Mouse (Mus musculus) heart, embryonic 14.5 days (tissue): Measurements from ENCODE around the gene Tecpr1. TPM values are rescaled to one million over a fixed set of nuclear protein-coding genes. Genes with fewer than 3 reads are reported as not detected.

Experiments
- ATAC-seq: fragments of 200-750 bp; cut with Nextera tagmentation; 2 replicates; pipeline ENCODE4 v1.8.0; 2017; ENCODE audit warnings: low read depth, moderate TSS enrichment; ENCODE audit not compliant: insufficient number of reproducible peaks, insufficient read depth, low FRiP score
- H3K27ac ChIP-seq, 2 experiments: fragments of 200-500 bp in 1 of 2; fragments of 300-500 bp in 1 of 2; sonication (generic) in 1 of 2; replicated peaks in 1 of 2; 2 replicates each; pipeline ENCODE4 v1.5.1; 2012 to 2014; ENCODE audit warnings: low read depth in 2 of 2, low read length in 2 of 2, control low read depth in 1 of 2, mild to moderate bottlenecking in 1 of 2, mixed read lengths in 1 of 2; ENCODE audit not compliant: control insufficient read depth in 1 of 2, insufficient read depth in 1 of 2
- H3K27me3 ChIP-seq: fragments of 300-500 bp; sonication (generic); 2 replicates; pipeline ENCODE4 v1.6.1; 2014; ENCODE audit warnings: mild to moderate bottlenecking, low read length, control low read depth; ENCODE audit not compliant: control insufficient read depth, insufficient read depth
- H3K36me3 ChIP-seq: fragments of 300-500 bp; sonication (generic); 2 replicates; pipeline ENCODE4 v1.6.1; 2014; ENCODE audit warnings: mild to moderate bottlenecking, control low read depth, low read length, mixed read lengths; ENCODE audit not compliant: control insufficient read depth, insufficient read depth
- H3K4me1 ChIP-seq, 2 experiments: fragments of 200-500 bp in 1 of 2; fragments of 300-500 bp in 1 of 2; sonication (generic) in 1 of 2; 2 replicates each; pipeline ENCODE4 v1.6.1; 2012 to 2014; ENCODE audit warnings: low read length in 2 of 2, control low read depth in 1 of 2, mixed read lengths in 1 of 2; ENCODE audit not compliant: control insufficient read depth in 2 of 2, insufficient read depth in 2 of 2
- H3K4me2 ChIP-seq: fragments of 300-500 bp; sonication (generic); 2 replicates; pipeline ENCODE4 v1.6.1; 2014; ENCODE audit warnings: mild to moderate bottlenecking, low read length
- H3K4me3 ChIP-seq, 2 experiments: fragments of 200-500 bp in 1 of 2; fragments of 300-500 bp in 1 of 2; sonication (generic) in 1 of 2; 2 replicates each; pipeline ENCODE4 v1.5.1; 2012 to 2014; ENCODE audit warnings: low read length in 2 of 2, mild to moderate bottlenecking in 2 of 2, control low read depth in 1 of 2, low read depth in 1 of 2, moderate library complexity in 1 of 2; ENCODE audit not compliant: control insufficient read depth in 1 of 2, insufficient read depth in 1 of 2
- H3K9ac ChIP-seq: fragments of 300-500 bp; sonication (generic); 2 replicates; pipeline ENCODE4 v1.6.1; 2014; ENCODE audit warnings: mild to moderate bottlenecking, low read length
- H3K9me3 ChIP-seq: fragments of 300-500 bp; sonication (generic); 2 replicates; pipeline ENCODE4 v1.6.1; 2016; ENCODE audit warnings: low read length, control low read depth; ENCODE audit not compliant: control insufficient read depth
- WGBS: fragments of 180-500 bp; shearing (Covaris S2); extraction: QIAGEN DNeasy Blood & Tissue Kit; methylation state at CpG from one replicate; pipeline ENCODE4 v1.1.7; 2014; 5-methylcytosine and 5-hydroxymethylcytosine counted together
- polyA plus RNA-seq: library from polyadenylated mRNA; unstranded; fragments of >200 nt; fragmentation: Nextera tagmentation; extraction: Ambion mirVana; gene quantifications from 2 replicates; pipeline ENCODE4 v1.2.1, GENCODE M21; 2014

The Tecpr1 gene
- polyA plus RNA-seq, 1 experiment from 2014 or later, result 14.4 TPM

- ATAC-seq, result no peak
- peaks cover 22 to 23% of the 10 kb centered on the region in 2 experiments for H3K4me1 ChIP-seq
Measured at GRCm38 (mm10) chr5:144253212-144253611, 29.8 kb upstream of the Tecpr1 start.

GRCm38 (mm10) chr5:144251876-144252577, 28.6 kb upstream of the Tecpr1 start:
- WGBS, result 86% methylated on average over 13 of the region's 13 CpGs
- Histone ChIP-seq H3K9me3 (no peaks in the 10 kb centered on the region), H3K9ac (no peak overlapping the region), H3K36me3 (peaks cover 2% of the 10 kb centered on the region; the same call in 1 of the 2 replicates), H3K4me2 (no peak overlapping the region), H3K27ac (no peak overlapping the region), H3K4me3 (no peak overlapping the region), H3K27me3 (no peaks in the 10 kb centered on the region), H3K4me1 (peaks cover 11 to 16% of the 10 kb centered on the region in 2 experiments)
- no peak for ATAC-seq

More at GRCm38 (mm10) chr5:144253212-144253611, 29.8 kb upstream of the Tecpr1 start:
- WGBS, result 75% methylated on average over 4 of the region's 4 CpGs
- H3K27ac ChIP-seq, result no peak overlapping the region
- no peak overlapping the region for H3K9ac ChIP-seq
- H3K4me2 ChIP-seq, result no peak overlapping the region
- H3K4me3 ChIP-seq, result no peak overlapping the region
- no peaks in the 10 kb centered on the region for H3K27me3 ChIP-seq
- peaks cover 9% of the 10 kb centered on the region; the same call in 1 of the 2 replicates for H3K36me3 ChIP-seq
- H3K9me3 ChIP-seq, result no peaks in the 10 kb centered on the region

- no peaks in the 10 kb centered on the region for H3K36me3 ChIP-seq
- WGBS, result 79% methylated on average over 3 of the region's 3 CpGs
- no peaks in the 10 kb centered on the region for H3K27me3 ChIP-seq
- H3K4me2 ChIP-seq, result no peak overlapping the region
- no peak overlapping the region for H3K27ac ChIP-seq
- H3K4me1 ChIP-seq, result peaks cover 5 to 10% of the 10 kb centered on the region in 2 experiments; a peak in 2 of 4 replicates
- ATAC-seq, result no peak
- H3K9ac ChIP-seq, result no peak overlapping the region
- H3K4me3 ChIP-seq, result no peak overlapping the region
- H3K9me3 ChIP-seq, result no peaks in the 10 kb centered on the region
Measured at GRCm38 (mm10) chr5:144249871-144250270, 26.5 kb upstream of the Tecpr1 start.

GRCm38 (mm10) chr5:144247906-144248585, 24.6 kb upstream of the Tecpr1 start:
- H3K4me1 ChIP-seq, result peaks cover 0 to 7% of the 10 kb centered on the region in 2 experiments; a peak in 1 of 4 replicates
- no peak overlapping the region for H3K27ac ChIP-seq
- no peaks in the 10 kb centered on the region for H3K36me3 ChIP-seq
- no peaks in the 10 kb centered on the region for H3K27me3 ChIP-seq
- no peaks in the 10 kb centered on the region for H3K9me3 ChIP-seq
- no peak overlapping the region for H3K9ac ChIP-seq
- no peak overlapping the region for H3K4me3 ChIP-seq
- no peak overlapping the region for H3K4me2 ChIP-seq
- 46% methylated on average over 10 of the region's 10 CpGs for WGBS
- ATAC-seq, result no peak

- 79% methylated on average over 10 of the region's 10 CpGs for WGBS
- Histone ChIP-seq H3K27ac (no peak overlapping the region), H3K9me3 (no peaks in the 10 kb centered on the region), H3K4me1 (peaks cover 5 to 13% of the 10 kb centered on the region in 2 experiments; a peak in 2 of 4 replicates), H3K36me3 (no peaks in the 10 kb centered on the region), H3K9ac (no peak overlapping the region), H3K27me3 (no peaks in the 10 kb centered on the region), H3K4me2 (no peak overlapping the region), H3K4me3 (no peak overlapping the region)
- no peak for ATAC-seq
Measured at GRCm38 (mm10) chr5:144247307-144247706, 23.9 kb upstream of the Tecpr1 start.

GRCm38 (mm10) chr5:144246669-144247068, 23.3 kb upstream of the Tecpr1 start:
- H3K27ac ChIP-seq, result no peak overlapping the region
- H3K4me3 ChIP-seq, result no peak overlapping the region
- no peaks in the 10 kb centered on the region for H3K27me3 ChIP-seq
- no peak overlapping the region for H3K9ac ChIP-seq
- ATAC-seq, result no peak
- H3K4me2 ChIP-seq, result no peak overlapping the region
- H3K9me3 ChIP-seq, result no peaks in the 10 kb centered on the region
- 66% methylated on average over 7 of the region's 7 CpGs for WGBS
- peaks cover 5 to 13% of the 10 kb centered on the region in 2 experiments; a peak in 2 of 4 replicates for H3K4me1 ChIP-seq
- no peaks in the 10 kb centered on the region for H3K36me3 ChIP-seq

- Histone ChIP-seq H3K27me3 (no peaks in the 10 kb centered on the region), H3K27ac (no peak overlapping the region), H3K9me3 (no peaks in the 10 kb centered on the region), H3K4me2 (no peak overlapping the region), H3K36me3 (no peaks in the 10 kb centered on the region), H3K4me1 (peaks cover 5 to 13% of the 10 kb centered on the region in 2 experiments; a peak in 2 of 4 replicates), H3K9ac (no peak overlapping the region), H3K4me3 (no peak overlapping the region)
- 64% methylated on average over 2 of the region's 2 CpGs for WGBS
- ATAC-seq, result no peak
Measured at GRCm38 (mm10) chr5:144245592-144245991, 22.2 kb upstream of the Tecpr1 start.
